Mouse (Mus musculus): Measurements from ENCODE around the gene Hirip3. TPM values are rescaled to one million over a fixed set of nuclear protein-coding genes. Genes with fewer than 3 reads are reported as not detected.

The Hirip3 gene
- total RNA-seq, 2 experiments from 2014 or later = 14.5 to 16.0 TPM

GRCm38 (mm10) chr7:126905590-126905989 lies 43.8 kb downstream of the Hirip3 start:
- no peak for DNase-seq

- DNase-seq = no peak
These were observed 53.1 kb downstream of the Hirip3 start for GRCm38 (mm10) chr7:126914844-126915243.

Other genes with a start within 250 kb of the Hirip3 start
- 10 to 100 TPM; 20.8 to 27.0 TPM for gene Nupr1, start 231.1 kb upstream of the Hirip3 start, total RNA-seq (2021)
- gene Sgf29, start 212.7 kb upstream of the Hirip3 start, total RNA-seq (2021) = 10 to 100 TPM; 39.0 to 41.7 TPM
- gene Sult1a1, start 185.5 kb upstream of the Hirip3 start, total RNA-seq (2021) = 10 to 100 TPM; 34.1 to 52.7 TPM
- gene Bola2, start 166.6 kb upstream of the Hirip3 start, total RNA-seq (2021) = 10 to 100 TPM; 94.8 to 98.1 TPM
- gene Slx1b, start 166.2 kb upstream of the Hirip3 start, total RNA-seq (2021) = 10 to 100 TPM in 1 of 2 experiments, 1 to 10 TPM in 1; 8.7 to 14.8 TPM
- gene Coro1a, start 154.2 kb upstream of the Hirip3 start, total RNA-seq (2021) = 10 to 100 TPM; 10.1 to 11.6 TPM
- 100 to 1,000 TPM; 129 to 150 TPM for gene Mapk3, start 102.4 kb upstream of the Hirip3 start, total RNA-seq (2021)
- gene Gdpd3, start 95.6 kb upstream of the Hirip3 start, total RNA-seq (2021) = 1 to 10 TPM; 1.3 to 4.7 TPM
- 100 to 1,000 TPM in 1 of 2 experiments, 10 to 100 TPM in 1; 88.9 to 157 TPM for gene Ypel3, start 85.0 kb upstream of the Hirip3 start, total RNA-seq (2021)
- gene Tbx6, start 80.5 kb upstream of the Hirip3 start, total RNA-seq (2021) = under 1 TPM; 0.46 to 0.70 TPM
- 10 to 100 TPM; 81.0 to 86.5 TPM for gene Ppp4c, start 69.5 kb upstream of the Hirip3 start, total RNA-seq (2021)
- gene Fam57b, start 64.3 kb upstream of the Hirip3 start, total RNA-seq (2021) = 10 to 100 TPM; 15.3 to 21.2 TPM
- not detected for gene 4930451I11Rik, start 30.3 kb upstream of the Hirip3 start, total RNA-seq (2021)
- gene Doc2a, start 14.6 kb upstream of the Hirip3 start, total RNA-seq (2021) = under 1 TPM; 0.43 to 0.50 TPM
- 10 to 100 TPM; 39.7 to 45.0 TPM for gene Ino80e, start 405 bp downstream of the Hirip3 start, total RNA-seq (2021)
- 10 to 100 TPM; 54.9 to 81.3 TPM for gene Taok2, start 22.7 kb downstream of the Hirip3 start, total RNA-seq (2021)
- 10 to 100 TPM; 27.3 to 32.4 TPM for gene Tmem219, start 60.9 kb downstream of the Hirip3 start, total RNA-seq (2021)
- 10 to 100 TPM; 23.7 to 31.9 TPM for gene Kctd13, start 66.9 kb downstream of the Hirip3 start, total RNA-seq (2021)
- gene Asphd1, start 87.6 kb downstream of the Hirip3 start, total RNA-seq (2021) = 1 to 10 TPM; 1.6 to 2.4 TPM
- 100 to 1,000 TPM in 1 of 2 experiments, 10 to 100 TPM in 1; 47.1 to 108 TPM for gene Sez6l2, start 88.6 kb downstream of the Hirip3 start, total RNA-seq (2021)
- 10 to 100 TPM; 85.1 to 93.1 TPM for gene Cdipt, start 113.9 kb downstream of the Hirip3 start, total RNA-seq (2021)
- gene Cdiptos, start 114.1 kb downstream of the Hirip3 start, total RNA-seq (2021) = under 1 TPM; 0.60 to 0.69 TPM
- 100 to 1,000 TPM; 102 to 129 TPM for gene Mvp, start 152.6 kb downstream of the Hirip3 start, total RNA-seq (2021)
- 1 to 10 TPM in 1 of 2 experiments, not detected in 1; 3.0 TPM for gene Pagr1b, start 154.5 kb downstream of the Hirip3 start, total RNA-seq (2021)
- gene Pagr1a, start 155.4 kb downstream of the Hirip3 start, total RNA-seq (2021) = 10 to 100 TPM in 1 of 2 experiments, 1 to 10 TPM in 1; 4.4 to 15.1 TPM
- 10 to 100 TPM; 28.9 to 29.6 TPM for gene Gm42742, start 159.1 kb downstream of the Hirip3 start, total RNA-seq (2021)
- 1 to 10 TPM; 1.9 to 2.9 TPM for gene Prrt2, start 159.2 kb downstream of the Hirip3 start, total RNA-seq (2021)
- gene Maz, start 165.1 kb downstream of the Hirip3 start, total RNA-seq (2021) = 100 to 1,000 TPM; 120 to 126 TPM
- gene Kif22, start 180.5 kb downstream of the Hirip3 start, total RNA-seq (2021) = 1 to 10 TPM; 5.7 to 6.8 TPM
- gene Zg16, start 225.4 kb downstream of the Hirip3 start, total RNA-seq (2021) = not detected
- 1 to 10 TPM in 1 of 2 experiments, under 1 TPM in 1; 0.89 to 1.1 TPM for gene AI467606, start 229.4 kb downstream of the Hirip3 start, total RNA-seq (2021)

Measured in adrenal gland, postnatal 36 days (tissue).